Mouse (Mus musculus): ENCODE results near the gene Efcab11. TPM values are rescaled to one million over a fixed set of nuclear protein-coding genes. Genes with fewer than 3 reads are reported as not detected.

Gene Efcab11
- total RNA-seq, 1 experiment, result 2.9 TPM

GRCm38 (mm10) chr12:99756914-99757687, 127.1 kb downstream of the Efcab11 start:
- TF ChIP-seq HCFC1 (IDR thresholded peaks at IDR 0.05; ENCODE audit: borderline replicate concordance, insufficient read depth, low read length) (no peak), CHD2 (IDR thresholded peaks at IDR 0.05; ENCODE audit: low read depth, low read length) (no peak), MAFK (IDR thresholded peaks at IDR 0.05; ENCODE audit: insufficient read depth, low read depth, low read length) (no peak), ZC3H11A (IDR thresholded peaks at IDR 0.05; ENCODE audit: borderline replicate concordance, low read depth, low read length) (no peak), ZNF384 (IDR thresholded peaks at IDR 0.05; ENCODE audit: low read depth, low read length) (no peak)
- in situ Hi-C loops (cut with MboI; ENCODE audit: low sequenced_read_pairs in 2 of 2, unreplicated experiment in 2 of 2), result no loop called here
- no peak for DNase-seq (ENCODE audit: low read depth, low spot score)

GRCm38 (mm10) chr12:99756213-99756612, 128.0 kb downstream of the Efcab11 start:
- H3K4me1 ChIP-seq (ENCODE audit: control insufficient read depth in 2 of 2, insufficient read depth in 2 of 2, low read length in 2 of 2, poor library complexity in 1 of 2), result no peaks in the 10 kb centered on the region
- no peak for DNase-seq (ENCODE audit: low read depth, low spot score)
- no peak overlapping the region for H3K4me3 ChIP-seq (ENCODE audit: insufficient read depth in 1 of 2, low read depth in 1 of 2, low read length in 2 of 2, poor library complexity in 1 of 2, severe bottlenecking in 1 of 2)
- H3K36me3 ChIP-seq (ENCODE audit: control insufficient read depth, insufficient read depth, low read length, poor library complexity, severe bottlenecking), result no peaks in the 10 kb centered on the region
- in situ Hi-C loops (cut with MboI; ENCODE audit: low sequenced_read_pairs in 2 of 2, unreplicated experiment in 2 of 2), result no loop called here
- H3K9me3 ChIP-seq (ENCODE audit: control insufficient read depth, insufficient read depth, low read depth, low read length), result no peaks in the 10 kb centered on the region
- no peak for TF ChIP-seq MAFK (IDR thresholded peaks at IDR 0.05; ENCODE audit: insufficient read depth, low read depth, low read length)
- TF ChIP-seq HCFC1 (IDR thresholded peaks at IDR 0.05; ENCODE audit: borderline replicate concordance, insufficient read depth, low read length), result no peak
- TF ChIP-seq CHD2 (IDR thresholded peaks at IDR 0.05; ENCODE audit: low read depth, low read length), result no peak
- TF ChIP-seq ZNF384 (IDR thresholded peaks at IDR 0.05; ENCODE audit: low read depth, low read length), result no peak
- no peak for TF ChIP-seq ZC3H11A (IDR thresholded peaks at IDR 0.05; ENCODE audit: borderline replicate concordance, low read depth, low read length)
- no peak overlapping the region for H3K9ac ChIP-seq (ENCODE audit: insufficient read depth, low read depth, low read length, poor library complexity, severe bottlenecking)
- no peak overlapping the region for H3K27ac ChIP-seq (ENCODE audit: insufficient read depth, low read depth, low read length, poor library complexity, severe bottlenecking)

More at GRCm38 (mm10) chr12:99756914-99757687, 127.1 kb downstream of the Efcab11 start:
- no peak overlapping the region for H3K9ac ChIP-seq (ENCODE audit: insufficient read depth, low read depth, low read length, poor library complexity, severe bottlenecking)
- H3K4me3 ChIP-seq (ENCODE audit: insufficient read depth in 1 of 2, low read depth in 1 of 2, low read length in 2 of 2, poor library complexity in 1 of 2, severe bottlenecking in 1 of 2), result no peak overlapping the region
- H3K4me1 ChIP-seq (ENCODE audit: control insufficient read depth in 2 of 2, insufficient read depth in 2 of 2, low read length in 2 of 2, poor library complexity in 1 of 2), result no peaks in the 10 kb centered on the region
- no peaks in the 10 kb centered on the region for H3K36me3 ChIP-seq (ENCODE audit: control insufficient read depth, insufficient read depth, low read length, poor library complexity, severe bottlenecking)
- no peaks in the 10 kb centered on the region for H3K9me3 ChIP-seq (ENCODE audit: control insufficient read depth, insufficient read depth, low read depth, low read length)
- H3K27ac ChIP-seq (ENCODE audit: insufficient read depth, low read depth, low read length, poor library complexity, severe bottlenecking), result no peak overlapping the region

DNA sequence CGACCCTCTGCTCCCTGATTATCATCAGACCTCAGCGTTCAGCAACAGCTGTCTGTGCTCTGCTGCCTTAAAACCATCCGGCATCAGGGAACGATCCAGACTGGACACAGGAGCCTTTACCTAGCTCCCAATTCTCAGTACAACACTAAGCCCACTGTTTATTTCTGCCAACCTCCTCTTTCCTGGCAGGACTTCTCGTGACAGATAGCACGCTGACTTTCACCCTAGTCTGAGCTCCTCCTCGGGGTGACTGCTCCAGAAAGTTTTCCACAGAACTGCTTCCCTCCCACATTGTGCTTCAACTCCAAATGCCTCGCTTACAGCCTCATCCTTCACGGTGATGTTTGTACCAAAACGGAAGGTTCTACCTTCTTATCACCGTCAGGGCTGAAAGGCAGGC, 131.3 kb downstream of the Efcab11 start:
- in situ Hi-C loops (cut with MboI; ENCODE audit: low sequenced_read_pairs in 2 of 2, unreplicated experiment in 2 of 2), result no loop called here
- no peaks in the 10 kb centered on the region for H3K4me1 ChIP-seq (ENCODE audit: control insufficient read depth in 2 of 2, insufficient read depth in 2 of 2, low read length in 2 of 2, poor library complexity in 1 of 2)
- TF ChIP-seq ZC3H11A (IDR thresholded peaks at IDR 0.05; ENCODE audit: borderline replicate concordance, low read depth, low read length), result no peak
- no peak for TF ChIP-seq ZNF384 (IDR thresholded peaks at IDR 0.05; ENCODE audit: low read depth, low read length)
- TF ChIP-seq HCFC1 (IDR thresholded peaks at IDR 0.05; ENCODE audit: borderline replicate concordance, insufficient read depth, low read length), result no peak
- TF ChIP-seq MAFK (IDR thresholded peaks at IDR 0.05; ENCODE audit: insufficient read depth, low read depth, low read length), result no peak
- TF ChIP-seq CHD2 (IDR thresholded peaks at IDR 0.05; ENCODE audit: low read depth, low read length), result no peak
- H3K36me3 ChIP-seq (ENCODE audit: control insufficient read depth, insufficient read depth, low read length, poor library complexity, severe bottlenecking), result no peaks in the 10 kb centered on the region
- H3K9me3 ChIP-seq (ENCODE audit: control insufficient read depth, insufficient read depth, low read depth, low read length), result no peaks in the 10 kb centered on the region
- no peak overlapping the region for H3K27ac ChIP-seq (ENCODE audit: insufficient read depth, low read depth, low read length, poor library complexity, severe bottlenecking)
- no peak overlapping the region for H3K4me3 ChIP-seq (ENCODE audit: insufficient read depth in 1 of 2, low read depth in 1 of 2, low read length in 2 of 2, poor library complexity in 1 of 2, severe bottlenecking in 1 of 2)
- H3K9ac ChIP-seq (ENCODE audit: insufficient read depth, low read depth, low read length, poor library complexity, severe bottlenecking), result no peak overlapping the region
- DNase-seq (ENCODE audit: low read depth, low spot score), result no peak

GRCm38 (mm10) chr12:99749391-99749790, 134.8 kb downstream of the Efcab11 start:
- Histone ChIP-seq H3K36me3 (ENCODE audit: control insufficient read depth, insufficient read depth, low read length, poor library complexity, severe bottlenecking) (no peaks in the 10 kb centered on the region), H3K27ac (ENCODE audit: insufficient read depth, low read depth, low read length, poor library complexity, severe bottlenecking) (no peak overlapping the region), H3K9me3 (ENCODE audit: control insufficient read depth, insufficient read depth, low read depth, low read length) (no peaks in the 10 kb centered on the region), H3K4me1 (ENCODE audit: control insufficient read depth in 2 of 2, insufficient read depth in 2 of 2, low read length in 2 of 2, poor library complexity in 1 of 2) (no peaks in the 10 kb centered on the region), H3K9ac (ENCODE audit: insufficient read depth, low read depth, low read length, poor library complexity, severe bottlenecking) (no peak overlapping the region), H3K4me3 (ENCODE audit: insufficient read depth in 1 of 2, low read depth in 1 of 2, low read length in 2 of 2, poor library complexity in 1 of 2, severe bottlenecking in 1 of 2) (no peak overlapping the region)
- TF ChIP-seq ZC3H11A (IDR thresholded peaks at IDR 0.05; ENCODE audit: borderline replicate concordance, low read depth, low read length) (no peak), MAFK (IDR thresholded peaks at IDR 0.05; ENCODE audit: insufficient read depth, low read depth, low read length) (no peak), HCFC1 (IDR thresholded peaks at IDR 0.05; ENCODE audit: borderline replicate concordance, insufficient read depth, low read length) (no peak), ZNF384 (IDR thresholded peaks at IDR 0.05; ENCODE audit: low read depth, low read length) (no peak), CHD2 (IDR thresholded peaks at IDR 0.05; ENCODE audit: low read depth, low read length) (no peak)
- DNase-seq (ENCODE audit: low read depth, low spot score), result no peak
- in situ Hi-C loops (cut with MboI; ENCODE audit: low sequenced_read_pairs in 2 of 2, unreplicated experiment in 2 of 2), result no loop called here
